Mouse (Mus musculus) gastrocnemius, postnatal 10 days (tissue): ENCODE measurements around the gene Gpr26. TPM values are rescaled to one million over a fixed set of nuclear protein-coding genes. Genes with fewer than 3 reads are reported as not detected.

ENCODE experiments used
- DNase-seq: peaks from one replicate; pipeline ENCODE4 v3.0.0; 2021; ENCODE audit warnings: mixed read lengths
- long read RNA-seq, 2 experiments: library from polyadenylated mRNA; stranded (forward); transcript quantifications; one replicate each; pipeline ENCODE4 v2.0.0; 2021
- total RNA-seq, 2 experiments: library from RNA; stranded (reverse); gene quantifications; 2 replicates each; pipeline ENCODE4 v1.2.3; 2021

The Gpr26 gene
- total RNA-seq: under 1 TPM; 0.07 to 0.14 TPM
- long read RNA-seq, experiment 1: 0 reads
- long read RNA-seq, experiment 2: 0 reads

DNA sequence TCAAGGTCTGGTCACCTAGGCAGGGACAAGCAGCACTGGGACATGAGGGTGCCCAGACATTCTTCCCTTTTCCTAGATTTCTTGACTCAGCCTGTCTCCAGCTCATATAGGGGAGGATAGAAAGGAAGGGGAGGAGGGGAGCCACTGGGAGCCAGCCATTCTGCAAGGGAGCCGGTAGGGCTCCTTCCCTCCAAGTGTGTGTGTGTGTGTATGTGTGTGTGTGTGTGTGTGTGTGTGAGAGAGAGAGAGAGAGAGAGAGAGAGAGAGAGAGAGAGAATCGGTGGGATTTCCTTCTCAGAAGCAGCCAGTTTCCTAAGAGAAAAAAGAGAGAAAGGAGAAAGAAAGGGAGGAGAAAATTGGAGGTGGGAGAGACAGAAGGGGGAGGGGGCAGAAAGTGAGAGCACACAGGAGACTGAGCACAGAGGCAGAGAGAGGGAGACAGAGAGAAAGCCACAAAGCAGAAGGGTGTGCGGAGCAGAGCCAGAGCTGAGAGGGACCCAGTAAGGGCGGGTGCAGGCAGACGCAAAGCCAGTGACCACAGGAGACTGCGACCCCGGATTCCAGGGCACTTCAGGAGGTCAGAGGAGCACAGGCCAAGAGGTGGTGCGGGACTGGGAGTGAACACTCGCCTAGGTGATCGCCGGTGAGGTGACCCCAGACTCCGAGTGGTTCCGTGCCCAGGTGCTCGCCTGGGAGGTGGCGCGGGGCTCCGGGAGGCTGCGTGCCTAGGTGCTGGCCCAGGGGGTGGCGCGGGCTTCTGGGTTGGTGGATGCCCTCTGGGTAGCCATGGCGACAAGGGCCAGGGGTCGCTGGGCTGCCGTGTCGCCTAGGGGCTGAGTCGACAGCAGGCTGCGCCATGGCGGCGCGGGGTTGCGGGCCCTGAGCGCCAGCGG is at the start of gene Gpr26:
Gpr26 (plus strand) TSS at position 438 of the 893 bp plus-strand sequence.
- no peak for DNase-seq

GRCm38 (mm10) chr7:131917384-131917783 is 48.9 kb upstream of the Gpr26 start:
- no peak for DNase-seq

- no peak for DNase-seq
Measured at GRCm38 (mm10) chr7:131927288-131928050, 38.8 kb upstream of the Gpr26 start.

GRCm38 (mm10) chr7:131937611-131938010 is 28.6 kb upstream of the Gpr26 start:
- DNase-seq: no peak

DNA sequence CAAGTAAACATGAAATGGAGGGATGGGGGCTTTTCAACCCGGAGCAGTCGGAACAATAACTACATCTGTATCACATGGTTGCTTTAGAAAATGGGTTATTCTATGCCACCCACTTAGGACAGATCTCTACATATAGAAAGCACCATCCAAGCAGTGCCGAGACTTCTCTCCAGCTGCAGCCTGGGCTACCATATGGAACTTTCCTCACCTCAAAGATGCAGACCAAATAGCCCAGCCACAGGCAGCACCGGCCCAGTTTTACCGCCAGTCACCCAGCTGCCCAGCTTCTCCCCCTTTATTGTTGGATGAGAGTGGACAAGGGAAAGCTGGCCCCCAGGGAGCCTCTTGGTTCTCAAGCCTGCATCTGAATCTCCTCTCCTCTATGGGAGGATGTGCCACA is 15.1 kb upstream of the Gpr26 start:
- DNase-seq: no peak

DNA sequence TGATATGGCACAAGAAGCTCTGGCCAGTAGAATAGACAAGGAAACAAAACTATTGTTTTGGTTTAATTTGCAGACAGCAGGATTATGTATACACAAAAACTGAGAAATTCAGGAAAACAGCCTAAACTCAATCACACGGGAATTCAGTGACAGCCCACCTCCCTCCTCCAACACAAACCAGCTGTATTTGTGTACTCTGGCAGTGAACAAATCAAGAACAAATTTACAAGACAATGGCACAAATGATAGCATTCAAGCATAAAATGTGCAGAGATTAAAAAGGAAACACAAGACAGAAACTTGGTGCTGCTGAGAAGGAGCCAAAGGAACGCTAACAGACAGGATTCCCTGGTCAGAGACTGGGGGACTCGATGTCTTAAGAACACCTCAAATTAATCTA is 12.9 kb upstream of the Gpr26 start:
- no peak for DNase-seq

DNA sequence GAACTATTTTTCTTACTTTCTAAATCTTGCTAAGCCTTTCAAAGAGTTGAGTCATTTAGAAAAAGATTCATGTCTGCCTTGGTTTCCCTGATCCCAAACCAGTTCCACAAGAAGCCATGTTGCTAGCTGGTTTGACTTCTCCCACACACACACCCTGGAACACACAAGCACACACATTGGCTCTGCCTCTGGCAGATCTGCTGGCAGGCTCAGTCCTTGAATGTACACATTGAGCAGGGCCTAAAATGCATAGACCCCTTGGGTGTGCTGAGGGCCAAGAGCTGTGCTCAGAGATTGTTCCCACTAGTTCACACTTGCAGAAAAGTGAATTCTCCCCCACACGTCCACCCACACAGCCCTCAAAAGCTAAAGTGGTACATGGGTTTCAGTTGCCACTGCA is 7.6 kb upstream of the Gpr26 start:
- DNase-seq: no peak

DNA sequence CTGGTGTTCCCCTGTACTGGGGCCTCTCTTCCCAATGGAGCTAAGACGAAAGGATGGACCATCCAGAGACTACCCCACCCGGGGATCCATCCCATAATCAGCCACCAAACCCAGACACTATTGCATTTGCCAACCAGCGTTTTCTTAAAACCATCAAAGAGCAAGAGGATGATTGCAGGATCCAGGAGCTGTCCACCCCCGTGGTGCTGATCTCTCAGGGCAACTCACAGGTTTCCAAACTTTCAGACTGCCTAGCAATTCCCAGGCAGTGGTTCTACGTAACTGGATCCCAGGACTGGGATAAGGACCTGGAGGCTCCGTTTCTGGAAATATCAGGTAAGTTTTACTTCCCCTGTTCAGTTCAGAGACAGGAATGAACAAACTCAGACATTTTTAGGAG is 5.7 kb upstream of the Gpr26 start:
- DNase-seq: peak; percentile 57

- peak; percentile 8 for DNase-seq
Measured at GRCm38 (mm10) chr7:131966916-131967494, 745 bp downstream of the Gpr26 start.

DNA sequence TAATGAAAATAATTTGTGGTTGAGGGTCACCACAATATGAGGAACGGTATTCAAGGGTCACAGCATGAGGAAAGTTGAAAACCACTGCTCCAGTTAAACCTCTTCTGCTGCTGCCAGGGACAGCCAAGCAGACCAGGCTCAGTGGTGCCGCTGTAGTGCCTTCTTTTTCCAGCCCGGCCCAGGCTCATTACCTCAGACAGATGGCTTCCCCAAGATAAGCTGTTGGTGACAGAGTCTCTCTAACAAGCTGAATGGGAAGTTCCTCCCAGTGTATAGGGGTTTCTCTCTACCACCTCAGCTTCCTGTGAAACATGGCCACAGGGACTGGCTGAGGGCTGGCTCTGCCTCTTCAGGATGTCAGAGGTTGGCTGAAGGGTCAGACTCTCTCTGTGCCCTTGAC is 4.0 kb downstream of the Gpr26 start:
- DNase-seq: no peak

DNA sequence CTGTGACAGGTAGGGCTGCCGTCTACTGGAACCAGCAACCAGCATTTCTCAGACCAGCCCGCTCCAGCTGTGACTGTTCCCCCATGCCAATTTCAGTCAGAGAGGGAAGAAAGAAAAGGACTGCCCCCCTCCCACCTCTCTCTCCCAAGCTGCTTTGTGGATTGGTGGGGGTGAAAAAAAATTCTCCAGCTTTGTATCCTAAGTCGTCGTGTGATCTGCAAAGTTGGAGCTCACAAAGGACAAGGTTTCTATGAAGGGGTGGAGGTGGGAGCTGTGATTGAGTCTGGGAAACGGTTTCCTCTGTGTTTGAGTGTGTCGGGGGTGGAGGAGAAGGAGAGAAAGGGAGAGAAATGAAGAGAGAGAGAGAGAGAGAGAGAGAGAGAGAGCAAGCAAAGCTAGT is 9.6 kb downstream of the Gpr26 start:
- no peak for DNase-seq

DNA sequence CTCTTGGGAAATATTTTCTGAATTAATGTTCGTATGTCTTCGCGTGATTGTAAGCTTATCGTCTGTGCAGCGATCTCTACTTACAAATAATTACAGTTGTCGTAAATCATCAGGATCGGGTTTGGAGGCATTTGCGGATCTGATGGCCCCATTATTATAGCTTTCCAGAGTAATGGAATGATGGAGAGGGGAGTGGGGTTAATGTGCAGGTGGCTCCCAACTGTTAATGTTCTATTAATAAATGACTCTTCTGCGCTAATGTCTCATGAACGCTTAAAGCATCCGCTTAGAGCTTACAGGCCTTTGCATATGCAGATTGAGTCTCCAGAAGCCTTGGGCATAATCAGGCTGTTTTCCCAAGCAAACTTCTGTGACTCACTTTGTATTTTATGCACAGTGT is 12.3 kb downstream of the Gpr26 start:
- no peak for DNase-seq

DNA sequence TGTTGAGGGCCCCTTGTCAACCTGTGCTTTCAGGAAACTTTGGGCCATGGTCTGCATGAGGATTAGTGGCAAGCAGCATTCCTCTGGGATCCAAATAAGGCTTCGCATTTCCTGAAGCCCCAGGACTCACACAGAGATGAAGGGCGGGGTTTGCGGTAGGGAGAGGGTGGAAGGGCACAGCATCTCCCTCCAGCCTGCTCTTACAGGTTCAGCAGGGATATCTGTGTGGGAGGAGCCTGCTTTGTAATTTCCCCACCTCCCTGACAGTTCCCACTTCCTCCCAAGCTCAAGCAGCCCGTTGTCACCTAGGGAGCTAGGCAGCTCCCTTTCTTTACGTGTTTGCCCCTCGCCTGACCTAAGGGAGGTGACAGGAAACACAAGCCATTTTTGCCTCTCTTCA is 22.8 kb downstream of the Gpr26 start:
- no peak for DNase-seq

GRCm38 (mm10) chr7:131992226-131992625 is 26.0 kb downstream of the Gpr26 start:
- DNase-seq: no peak

DNA sequence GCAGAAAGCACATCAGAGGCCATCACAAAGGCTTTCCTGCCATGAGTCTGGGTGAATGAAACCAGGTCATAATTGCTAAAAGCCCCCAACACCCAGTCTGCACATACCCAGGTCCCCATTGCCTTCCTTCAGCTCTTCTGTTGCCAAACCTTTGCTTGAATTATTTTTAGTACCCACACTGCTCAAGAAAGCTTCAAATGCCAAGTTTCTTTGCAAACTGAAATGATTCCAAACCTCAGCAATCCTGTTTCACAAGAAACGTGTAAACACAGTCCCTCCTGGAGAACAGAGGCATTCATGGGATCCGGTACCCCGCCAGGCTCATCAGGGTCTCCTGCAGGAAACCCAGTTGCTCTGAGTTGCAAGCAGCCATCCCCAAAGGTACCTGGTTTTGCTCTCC is 26.6 kb downstream of the Gpr26 start:
- no peak for DNase-seq

DNA sequence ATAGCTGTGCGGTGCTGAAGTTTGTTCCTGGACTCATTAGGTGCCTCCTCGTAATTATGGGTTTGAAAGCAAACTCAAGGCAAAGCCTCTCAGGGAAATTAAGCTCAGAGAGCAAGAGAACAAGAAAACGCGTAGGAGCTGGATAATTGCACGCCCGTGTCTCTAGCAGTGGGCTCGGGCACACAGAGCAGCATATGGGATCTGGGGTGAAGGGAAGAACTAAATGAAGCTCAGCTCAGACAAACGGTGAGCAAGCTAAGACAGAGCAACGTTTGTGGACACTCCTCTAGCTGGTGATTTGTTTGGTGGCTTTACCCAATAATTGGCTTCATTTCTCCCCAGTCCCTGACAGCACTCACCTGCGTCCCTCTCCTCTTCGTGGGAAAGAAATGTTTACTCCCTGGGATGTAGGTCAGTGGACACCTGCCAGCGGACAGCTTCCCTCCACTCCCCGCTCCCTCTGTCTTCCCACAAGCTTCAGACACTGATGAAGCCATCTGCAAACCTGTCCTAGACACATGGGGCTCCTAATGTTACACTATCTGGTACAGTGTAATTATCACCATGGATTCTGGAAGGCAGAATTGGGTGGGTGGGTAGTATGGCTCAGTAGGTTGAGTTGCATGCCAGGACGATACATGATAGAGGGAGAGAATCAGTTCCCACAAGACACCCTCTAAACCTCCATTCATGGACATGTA is 39.9 kb downstream of the Gpr26 start:
- DNase-seq: no peak

DNA sequence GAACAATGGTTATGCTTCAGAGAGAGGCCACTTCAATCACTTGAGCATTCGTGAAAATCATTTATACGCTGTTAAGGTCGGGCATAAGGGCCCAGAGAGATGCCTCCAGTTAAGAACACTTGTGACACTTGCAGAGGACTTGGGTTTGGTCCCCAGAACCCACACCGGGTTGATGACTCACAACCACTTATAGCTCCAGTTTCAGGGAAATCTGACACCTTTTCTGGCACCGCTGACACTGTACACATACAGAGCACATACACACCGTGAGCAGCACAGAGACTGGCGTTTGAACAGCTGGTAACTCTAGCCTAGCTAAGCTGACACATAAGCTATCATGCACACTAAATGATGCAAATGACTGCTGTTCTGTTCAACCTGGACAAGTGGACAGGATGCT is 42.7 kb downstream of the Gpr26 start:
- DNase-seq: no peak

DNA sequence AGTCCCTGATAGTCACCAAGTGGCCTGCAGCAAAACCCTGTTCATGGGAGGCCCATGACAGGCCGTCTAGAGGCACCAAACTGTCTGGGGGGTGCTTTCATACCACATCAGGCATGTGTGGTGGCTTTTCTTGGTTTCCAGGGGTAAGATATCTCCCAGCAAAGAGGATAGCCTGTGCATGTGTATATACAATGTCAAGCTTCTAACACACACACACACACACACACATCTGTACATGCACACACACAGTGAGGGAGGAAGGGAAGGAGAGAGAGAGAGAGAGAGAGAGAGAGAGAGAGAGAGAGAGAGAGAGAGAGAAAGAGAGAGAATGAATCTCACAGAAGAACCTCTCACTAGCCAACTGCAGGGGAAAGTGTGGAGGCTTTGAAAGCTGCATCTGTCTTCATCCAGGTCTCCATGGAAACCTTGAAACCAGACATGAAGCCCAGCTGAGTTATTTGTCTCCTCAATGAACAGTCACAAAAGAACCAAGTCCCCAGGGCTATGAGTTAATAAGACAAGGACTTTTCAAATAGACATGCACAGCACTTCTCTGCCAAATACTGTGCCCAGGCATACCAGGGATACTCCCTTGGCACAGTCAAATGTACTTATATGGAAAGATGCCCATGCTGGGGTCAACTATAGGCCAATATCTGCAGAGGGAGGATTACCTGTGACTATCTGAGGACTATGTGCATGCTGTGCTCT is 46.9 kb downstream of the Gpr26 start:
- DNase-seq: no peak

DNA sequence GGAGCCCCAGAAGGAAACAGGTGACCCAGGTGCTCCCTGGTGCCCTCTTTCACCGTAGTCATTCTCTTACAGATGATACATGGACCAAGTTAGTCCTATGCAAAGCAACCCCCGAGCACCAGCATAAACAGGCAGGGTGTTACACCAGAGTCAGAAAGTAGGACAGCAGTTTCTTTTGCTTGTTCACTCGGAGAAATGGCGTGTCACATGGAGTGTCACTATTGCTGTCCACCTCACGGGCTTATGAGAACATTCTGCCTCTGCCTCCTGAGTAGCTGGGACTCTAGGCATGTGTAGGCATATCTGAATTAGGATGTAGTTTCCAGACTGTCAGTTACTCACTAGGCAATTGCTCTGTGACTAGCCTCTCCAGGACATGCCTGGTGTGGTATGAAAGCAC is 47.7 kb downstream of the Gpr26 start:
- DNase-seq: no peak

DNA sequence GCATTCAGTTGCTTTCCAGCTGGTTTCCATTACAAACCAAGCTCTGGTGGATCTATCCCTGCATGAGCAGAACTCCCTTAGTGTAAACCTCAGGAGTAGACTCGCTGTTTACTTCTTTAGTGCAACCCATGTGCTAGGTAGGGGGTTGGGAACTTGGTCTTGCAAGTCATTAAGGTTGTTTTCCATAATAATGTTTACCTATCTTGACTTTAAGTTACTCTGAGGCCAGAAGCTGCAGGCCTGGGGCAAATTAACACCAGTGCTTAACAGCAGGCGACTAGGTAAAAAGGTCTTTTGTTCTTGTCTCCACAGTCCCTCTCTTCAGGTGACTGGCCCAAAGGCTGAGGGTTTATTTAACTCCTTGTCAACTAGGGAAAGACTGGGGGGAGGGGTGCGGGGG is 48.9 kb downstream of the Gpr26 start:
- no peak for DNase-seq

DNA sequence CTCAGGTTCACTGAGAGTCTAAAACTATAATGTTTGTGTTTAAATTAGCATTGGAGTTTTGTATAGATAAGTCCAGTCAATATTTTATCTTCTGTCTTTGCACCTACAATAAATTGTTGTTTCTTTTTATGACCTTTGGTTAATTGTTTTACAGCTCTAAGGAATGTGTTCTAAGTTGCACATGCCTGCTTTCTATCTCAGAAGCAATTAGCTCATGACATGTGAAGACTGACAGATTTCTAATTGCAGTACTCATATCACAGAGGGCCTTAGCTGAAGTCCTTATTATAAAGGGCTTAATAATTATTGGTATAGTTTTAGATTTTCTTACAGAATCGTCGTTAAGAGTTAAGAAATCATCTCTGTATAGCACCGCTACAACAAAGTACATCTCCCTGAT is 49.7 kb downstream of the Gpr26 start:
- no peak for DNase-seq

DNA sequence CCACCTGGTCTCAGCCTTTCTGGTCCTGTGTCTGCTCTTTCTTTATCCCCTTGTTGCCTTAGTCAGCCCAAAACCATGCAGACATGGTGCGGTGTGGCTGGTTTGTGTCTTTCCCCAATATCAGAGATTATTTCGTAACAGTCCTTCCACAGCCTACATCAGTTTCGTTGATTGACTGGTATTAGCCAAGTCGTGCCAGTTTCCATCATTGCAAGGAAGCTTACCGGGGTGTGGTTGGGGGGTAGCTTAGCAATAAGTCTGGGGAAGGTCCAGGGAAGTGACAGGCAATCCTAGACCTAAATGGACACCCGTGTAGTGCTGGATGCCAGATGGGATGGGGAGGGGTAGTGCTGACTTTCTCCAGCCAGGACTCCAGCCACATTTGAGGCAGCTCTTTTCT is 59.3 kb downstream of the Gpr26 start:
- DNase-seq: no peak
